Mouse (Mus musculus) gastrocnemius, postnatal 36 days (tissue): ENCODE data around the gene Thegl. TPM values are rescaled to one million over a fixed set of nuclear protein-coding genes. Genes with fewer than 3 reads are reported as not detected.
"Not testable (repeated sequence)": the region's sequence is repeated elsewhere in the genome, so short reads cannot be mapped to it uniquely, and the experiment has no call there.

Source experiments
- DNase-seq, 2 experiments: peaks; one replicate each; pipeline ENCODE4 v3.0.0; 2022
- intact Hi-C: fragments of 180-260 bp; cut with DNase I; formaldehyde crosslinking; loops from one replicate; pipeline ENCODE4 v1.15.1; 2025
- long read RNA-seq, 2 experiments: library from polyadenylated mRNA; stranded (forward); transcript quantifications; one replicate each; pipeline ENCODE4 v2.0.0; 2021
- total RNA-seq, 2 experiments: library from RNA; stranded (reverse); gene quantifications; 2 replicates each; pipeline ENCODE4 v1.2.3; 2021

Thegl gene
- not detected for total RNA-seq
- long read RNA-seq, experiment 1: 0 reads
- long read RNA-seq, experiment 2, partial matches to known transcripts: 0 of 1 reads
- long read RNA-seq, experiment 2, other reads (novel, unspliced or antisense): 1 of 1 reads

DNA sequence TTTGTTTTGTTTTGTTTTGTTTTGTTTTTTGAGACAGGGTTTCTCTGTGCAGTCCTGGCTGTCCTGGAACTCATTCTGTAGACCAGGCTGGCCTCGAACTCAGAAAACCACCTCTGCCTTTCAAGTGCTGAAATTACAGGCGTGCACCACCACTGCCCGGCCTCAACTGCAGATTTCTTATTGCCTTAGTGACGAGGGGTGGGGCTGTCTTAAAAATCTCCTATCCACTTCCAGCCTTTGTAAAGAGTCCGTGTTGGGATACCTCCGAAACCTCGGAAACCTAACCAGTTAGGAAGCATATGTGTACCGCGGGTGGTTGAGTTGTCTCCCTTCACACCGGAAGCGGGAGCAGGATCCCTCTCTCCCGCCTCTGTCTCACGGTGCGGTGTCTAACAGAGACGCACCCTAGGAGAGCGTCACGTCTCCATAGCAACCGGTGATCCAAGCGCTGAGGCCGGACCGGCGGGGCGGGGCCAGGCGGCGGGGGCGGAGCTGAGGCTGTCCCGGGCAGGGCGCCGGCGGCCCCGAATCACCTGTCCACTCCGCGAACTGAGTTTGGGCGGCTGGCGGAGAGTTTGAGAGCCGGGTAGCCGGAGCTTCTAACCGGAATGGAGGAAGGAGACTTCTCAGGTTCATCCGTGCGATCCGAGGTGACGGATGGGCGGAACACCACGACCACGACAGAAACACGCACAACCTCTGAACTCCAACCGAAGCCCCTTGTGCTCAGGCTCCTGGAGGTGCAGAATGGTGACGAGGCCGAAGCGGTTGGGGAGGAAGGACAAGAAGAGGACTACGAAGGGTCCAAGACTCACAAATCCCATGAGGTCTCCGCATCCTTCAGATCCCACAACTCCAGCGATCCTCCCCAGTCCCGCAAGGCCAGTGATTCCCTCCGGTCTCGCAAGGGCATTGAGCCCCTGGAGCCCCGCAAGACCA lies at the start of gene Thegl:
Gene Thegl, plus strand, starts transcription at position 480 of the 939 bp plus-strand sequence.
- intact Hi-C loops: no loop called here
- peak; percentile 56 to 69 for DNase-seq

DNA sequence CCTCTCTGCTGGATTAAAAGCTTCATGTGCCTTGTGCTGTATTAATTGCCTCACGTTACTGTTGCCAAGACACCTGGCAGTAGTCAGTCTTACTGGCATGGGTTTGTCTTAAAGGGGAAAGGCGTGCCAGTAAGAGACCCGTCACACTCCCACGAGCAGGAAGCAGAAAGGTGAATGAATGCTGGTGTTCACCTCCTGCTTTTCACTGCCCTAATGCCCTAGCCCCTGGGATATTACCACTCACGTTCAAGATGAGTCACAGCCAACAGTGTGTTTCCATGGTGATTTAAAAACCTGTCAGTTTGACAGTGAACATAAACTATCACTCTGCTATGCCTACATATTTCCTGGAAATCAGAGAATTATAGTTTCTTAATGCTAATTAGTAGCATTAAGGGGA lies 46.6 kb upstream of the Thegl start:
- DNase-seq: no peak
- intact Hi-C loops: loop anchor here (5.0 kb wide), 1 partner anchor 62 kb away; the partner anchor contains the start of gene Aasdh

DNA sequence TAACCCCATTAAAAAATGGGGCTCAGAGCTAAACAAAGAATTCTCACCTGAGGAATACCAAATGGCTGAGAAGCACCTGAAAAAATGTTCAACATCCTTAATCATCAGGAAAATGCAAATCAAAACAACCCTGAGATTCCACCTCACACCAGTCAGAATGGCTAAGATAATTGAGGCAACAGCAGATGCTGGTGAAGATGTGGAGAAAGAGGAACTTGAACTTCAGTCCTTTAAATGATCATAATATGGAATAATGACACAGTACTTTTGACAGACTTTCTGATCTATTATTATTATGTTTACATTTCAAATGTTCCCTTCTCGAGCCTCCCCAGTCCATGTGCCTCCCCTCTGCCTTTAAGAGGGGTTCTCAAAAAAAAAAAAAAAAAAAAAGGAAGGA lies 44.7 kb upstream of the Thegl start:
- intact Hi-C loops: loop anchor here (10.0 kb wide), 1 partner anchor 376 kb away; no protein-coding TSS in a partner anchor
- DNase-seq: not testable (repeated sequence)

DNA sequence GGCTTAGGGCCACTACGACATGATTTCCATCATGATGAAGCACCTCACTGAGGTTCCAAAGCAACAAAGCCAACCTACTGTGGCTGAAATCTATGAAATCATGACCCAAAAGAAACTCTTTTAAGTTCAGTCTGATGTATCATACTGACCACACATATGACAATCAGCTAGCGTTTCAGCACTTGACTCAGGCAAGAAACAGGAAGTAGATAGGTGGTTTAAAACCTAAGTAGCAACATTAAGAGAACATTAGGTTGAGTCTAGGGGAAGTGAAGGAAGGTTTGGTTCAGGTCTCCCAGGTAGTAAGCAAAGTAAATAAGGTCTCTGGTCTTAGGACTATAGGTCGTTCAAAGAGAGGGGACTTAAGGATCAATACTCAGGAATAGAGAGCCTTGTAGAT lies 42.3 kb upstream of the Thegl start:
- DNase-seq: no peak
- intact Hi-C loops: loop anchor here (10.0 kb wide), 1 partner anchor 379 kb away; no protein-coding TSS in a partner anchor

DNA sequence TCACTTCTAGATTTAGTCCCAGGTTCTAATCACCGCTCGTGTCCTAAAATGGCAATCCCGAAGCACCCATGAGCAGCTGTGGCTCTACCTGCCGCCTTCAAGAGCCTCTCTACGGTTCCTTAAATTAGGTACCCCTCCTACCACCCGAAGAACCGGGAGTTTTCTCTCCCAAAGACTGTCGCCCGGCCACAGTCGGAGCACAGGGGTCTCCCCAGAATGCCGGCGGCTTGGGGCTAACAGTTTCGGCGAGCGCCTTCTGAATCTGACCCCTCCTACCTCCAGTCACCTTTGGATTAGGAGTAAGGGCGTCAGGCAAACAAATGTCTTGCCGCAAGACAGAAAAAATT lies 41.6 kb upstream of the Thegl start:
- DNase-seq: no peak
- intact Hi-C loops: loop anchor here (10.0 kb wide), 1 partner anchor 379 kb away; no protein-coding TSS in a partner anchor

DNA sequence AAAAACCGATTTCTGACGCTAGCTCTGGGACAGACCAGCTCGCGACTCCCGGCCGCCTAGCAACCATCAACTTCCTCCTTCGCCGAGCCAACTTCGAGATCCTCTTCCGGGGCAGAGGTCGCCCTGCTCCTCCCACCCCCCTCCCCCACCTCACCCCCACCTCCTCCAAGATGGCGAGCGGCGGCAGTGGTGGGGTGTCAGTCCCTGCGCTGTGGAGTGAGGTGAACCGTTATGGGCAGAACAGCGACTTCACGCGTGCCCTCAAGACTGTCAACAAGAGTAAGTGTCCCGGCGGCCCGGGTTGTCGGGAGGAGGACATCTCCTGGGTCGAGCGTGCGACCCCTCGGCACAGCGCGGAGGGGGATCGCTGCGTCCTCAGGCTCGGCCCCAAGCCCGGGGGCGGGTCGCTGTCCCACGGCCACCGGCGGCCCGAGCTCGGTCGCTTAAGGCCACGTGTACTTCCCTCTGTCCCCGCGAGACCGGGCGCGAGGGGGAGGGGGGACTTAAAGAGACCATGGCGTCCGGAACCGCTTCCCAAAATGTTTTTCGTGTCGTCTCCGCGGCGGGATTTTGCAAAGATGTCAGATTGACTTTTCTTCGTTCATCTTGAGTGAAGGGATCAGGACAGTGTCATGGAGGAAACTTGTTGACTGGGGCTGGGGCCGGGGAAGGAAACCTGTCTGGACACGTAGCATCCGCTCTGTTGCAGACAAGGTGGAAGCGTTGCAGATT lies 41.1 kb upstream of the Thegl start, which contains the start of gene Srp72:
Gene Srp72, plus strand, starts transcription at position 130 of the 732 bp plus-strand sequence.
- peak; percentile 78 to 81 for DNase-seq
- intact Hi-C loops: loop anchor here (10.0 kb wide), 1 partner anchor 380 kb away; no protein-coding TSS in a partner anchor

DNA sequence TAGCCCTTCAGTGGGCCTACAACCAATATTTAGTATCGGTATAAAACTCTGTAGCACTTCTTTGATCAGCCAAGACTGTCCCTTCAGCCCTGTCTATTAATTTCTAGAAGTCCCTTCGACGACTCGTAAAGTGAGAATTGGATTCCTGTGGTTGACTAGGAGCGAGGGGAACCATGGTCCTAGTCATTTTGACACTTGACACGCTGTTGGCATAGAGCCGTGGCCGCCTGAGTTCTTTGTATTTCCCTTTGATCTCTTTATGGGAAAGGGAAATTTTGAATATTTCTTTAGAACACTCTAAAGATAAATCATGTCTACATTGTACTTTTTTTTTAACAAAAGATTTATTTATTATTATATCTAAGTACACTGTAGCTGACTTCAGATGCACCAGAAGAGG lies 40.1 kb upstream of the Thegl start:
- DNase-seq: no peak
- intact Hi-C loops: loop anchor here (10.0 kb wide), 1 partner anchor 381 kb away; no protein-coding TSS in a partner anchor

DNA sequence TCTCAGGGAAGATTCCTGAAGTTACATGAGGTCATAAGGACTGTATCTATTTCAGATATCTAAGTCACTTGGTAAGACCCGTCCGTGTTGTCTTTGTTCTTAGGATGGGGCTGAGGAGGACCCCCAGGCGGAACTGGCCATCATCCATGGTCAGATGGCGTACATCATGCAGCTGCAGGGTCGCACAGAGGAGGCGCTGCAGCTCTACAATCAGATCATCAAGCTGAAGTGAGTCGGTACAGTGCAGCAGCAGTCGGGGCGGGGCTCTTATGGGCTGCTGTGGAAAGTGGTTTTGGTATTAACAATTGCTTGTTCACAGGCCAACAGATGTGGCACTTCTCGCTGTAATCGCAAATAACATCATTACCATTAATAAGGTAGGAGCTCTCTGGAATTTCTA lies 31.8 kb upstream of the Thegl start:
- no peak for DNase-seq
- intact Hi-C loops: no loop called here

DNA sequence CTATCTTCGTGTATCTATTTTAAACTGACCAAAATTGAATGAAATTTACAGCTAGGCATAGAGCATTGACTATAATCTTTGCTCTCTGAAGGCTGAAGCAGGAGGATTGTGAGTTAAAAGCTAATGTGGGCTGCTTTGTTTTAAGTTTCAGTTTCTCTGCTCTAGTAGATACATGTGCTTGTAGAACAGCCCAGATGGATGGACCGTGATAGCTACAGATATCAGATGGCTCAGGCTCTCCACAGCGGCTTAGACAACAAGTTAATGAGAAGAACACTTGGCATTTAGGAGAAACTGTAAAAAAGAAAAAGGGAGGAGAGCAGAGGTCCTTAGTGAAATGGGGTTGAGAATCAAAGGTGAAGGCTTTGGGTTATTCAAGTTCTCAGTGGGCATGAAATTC lies 25.0 kb upstream of the Thegl start:
- intact Hi-C loops: no loop called here
- no peak for DNase-seq

DNA sequence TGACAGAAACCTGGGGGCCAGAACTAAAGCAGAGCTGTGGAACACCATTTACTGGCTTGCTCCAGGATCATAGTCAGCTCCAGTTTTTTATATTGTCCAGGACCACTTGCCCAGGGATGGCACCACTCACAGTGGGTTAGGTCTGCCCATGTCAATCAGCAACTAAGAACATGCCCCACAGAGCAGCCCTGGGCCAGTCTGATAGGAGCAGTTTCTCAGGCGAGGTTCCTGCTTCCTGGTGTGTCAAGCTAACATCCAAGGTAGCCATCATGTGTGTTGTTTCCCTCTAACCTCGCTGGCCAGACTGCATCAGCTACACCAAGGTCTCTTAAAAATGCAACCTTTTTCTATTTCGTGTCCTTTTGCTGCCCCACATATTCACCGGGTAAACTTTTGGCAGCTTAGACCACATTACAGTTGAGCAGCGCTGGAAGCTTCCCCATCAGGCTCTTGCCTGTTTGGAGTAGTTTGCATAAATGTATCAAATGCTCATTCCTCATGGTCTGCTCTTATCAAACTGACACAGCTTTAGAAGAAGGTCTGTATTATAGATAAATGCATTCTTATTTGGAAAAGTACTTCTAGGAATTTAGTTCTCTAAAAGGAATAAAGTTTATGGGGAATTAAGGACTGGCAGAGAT lies 22.5 kb upstream of the Thegl start:
- no peak for DNase-seq
- intact Hi-C loops: no loop called here

DNA sequence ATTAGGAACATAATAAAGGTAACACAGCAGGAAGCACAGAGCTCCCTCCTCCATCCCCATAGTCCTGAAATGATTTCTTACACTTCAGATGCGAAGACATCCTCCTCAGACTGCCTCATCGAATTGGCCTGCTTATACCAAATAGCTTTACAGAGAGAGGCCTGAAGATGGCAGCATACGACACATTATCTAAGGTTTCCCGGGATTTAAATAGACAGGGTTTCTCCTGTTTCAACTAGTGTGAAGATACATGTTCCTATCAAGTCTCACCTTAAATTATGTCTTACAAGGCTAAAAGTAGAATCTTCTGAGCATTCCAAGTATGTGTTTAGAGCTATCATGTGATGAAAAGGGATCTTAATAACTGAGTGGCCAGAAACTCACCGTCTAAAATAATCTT lies 17.4 kb upstream of the Thegl start:
- intact Hi-C loops: loop anchor here (5.0 kb wide), 2 partner anchors 169 to 219 kb away; no protein-coding TSS in a partner anchor

DNA sequence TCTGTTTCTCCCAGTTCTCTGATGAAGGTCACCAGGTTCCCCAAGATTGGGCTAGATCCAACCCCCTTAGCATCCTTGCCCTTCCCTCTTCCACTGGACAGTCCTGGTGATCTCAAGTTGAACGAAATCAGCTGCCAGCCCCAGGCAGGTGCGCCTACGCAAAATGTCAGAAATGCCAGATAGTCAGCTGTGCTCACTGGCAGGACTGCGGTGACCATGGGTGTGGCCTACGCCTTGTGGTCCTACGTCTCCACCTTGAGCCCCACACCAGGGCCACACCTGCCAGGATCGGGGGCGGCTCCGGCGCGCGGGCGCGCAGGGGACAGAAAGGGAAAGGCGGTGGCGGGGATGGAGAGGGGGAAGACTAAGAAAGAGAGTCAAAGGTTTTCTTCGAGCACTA lies 14.6 kb upstream of the Thegl start:
- DNase-seq: no peak
- intact Hi-C loops: loop anchor here (5.0 kb wide), 1 partner anchor 61 kb away; no protein-coding TSS in a partner anchor

More for the DNA sequence above, 17.4 kb upstream of the Thegl start:
- DNase-seq: no peak

DNA sequence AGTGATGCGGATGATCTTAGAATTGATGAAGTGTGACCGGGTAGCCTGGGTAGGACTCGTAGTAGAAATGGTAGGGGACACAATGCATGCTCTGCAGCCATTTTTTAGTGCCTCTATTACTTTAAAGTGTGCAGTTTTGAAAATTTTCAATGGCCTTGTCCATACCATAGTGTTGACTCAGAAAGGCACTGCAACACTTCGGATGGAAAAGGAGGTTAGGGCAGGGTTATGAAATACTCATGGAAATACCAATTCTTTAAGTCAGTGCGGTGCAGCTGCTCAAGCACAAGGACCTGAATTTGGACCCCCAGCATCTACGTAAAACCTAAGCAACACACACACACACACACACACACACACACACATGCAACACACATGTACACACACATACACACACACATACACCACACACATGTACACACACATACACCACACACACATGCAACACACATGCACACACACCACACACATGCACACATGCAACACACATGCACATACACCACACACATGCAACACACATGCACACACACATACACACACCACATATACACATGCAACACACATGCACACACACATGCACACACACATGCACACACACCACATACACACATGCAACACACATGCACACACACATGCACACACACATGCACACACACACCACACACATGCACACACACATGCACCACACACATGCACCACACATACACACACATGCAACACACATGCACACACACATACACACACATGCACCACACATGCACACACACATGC lies 11.6 kb upstream of the Thegl start, which contains the start of gene Arl9:
Gene Arl9, plus strand, starts transcription at position 5 of the 771 bp plus-strand sequence.
- DNase-seq: no peak
- intact Hi-C loops: loop anchor here (5.0 kb wide), 1 partner anchor 58 kb away; no protein-coding TSS in a partner anchor

DNA sequence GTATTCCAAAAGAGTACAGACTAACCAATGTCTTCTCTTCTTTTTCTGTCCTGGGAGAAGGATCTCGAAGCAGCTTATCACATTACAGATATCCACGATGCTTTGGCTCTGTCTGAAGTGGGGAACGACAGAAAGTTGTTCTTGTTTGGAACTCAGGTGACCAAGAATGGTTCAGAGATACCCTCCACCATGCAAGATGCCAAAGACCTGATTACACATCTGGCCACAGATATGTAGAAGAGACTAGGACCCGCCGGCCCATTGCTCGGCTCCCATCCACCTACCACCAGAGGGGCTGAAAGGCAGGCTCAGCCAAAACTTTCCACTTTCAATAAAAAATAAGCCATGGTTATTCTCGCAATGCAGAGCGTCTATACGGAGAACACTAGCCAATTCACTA lies 5.5 kb upstream of the Thegl start:
- DNase-seq: no peak
- intact Hi-C loops: no loop called here

DNA sequence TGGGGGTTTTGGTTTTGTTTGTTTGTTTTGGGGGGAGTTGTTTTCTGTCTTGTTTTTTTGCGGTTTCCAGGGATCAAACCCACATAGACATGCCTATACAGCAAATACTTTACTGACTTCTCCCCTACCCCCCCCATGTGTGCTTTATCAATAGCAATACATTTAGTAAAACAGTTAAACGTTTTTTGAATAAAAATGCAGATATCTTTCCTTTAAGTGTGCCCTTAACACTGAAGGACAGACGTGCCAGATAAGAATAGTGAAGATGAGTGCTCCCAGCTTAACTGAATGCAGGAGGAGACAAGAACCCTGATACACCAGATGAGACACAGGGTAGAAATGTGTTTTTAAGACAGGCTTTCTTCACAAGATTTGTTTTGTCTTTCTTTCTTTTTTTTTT lies 4.7 kb upstream of the Thegl start:
- DNase-seq: no peak
- intact Hi-C loops: no loop called here

DNA sequence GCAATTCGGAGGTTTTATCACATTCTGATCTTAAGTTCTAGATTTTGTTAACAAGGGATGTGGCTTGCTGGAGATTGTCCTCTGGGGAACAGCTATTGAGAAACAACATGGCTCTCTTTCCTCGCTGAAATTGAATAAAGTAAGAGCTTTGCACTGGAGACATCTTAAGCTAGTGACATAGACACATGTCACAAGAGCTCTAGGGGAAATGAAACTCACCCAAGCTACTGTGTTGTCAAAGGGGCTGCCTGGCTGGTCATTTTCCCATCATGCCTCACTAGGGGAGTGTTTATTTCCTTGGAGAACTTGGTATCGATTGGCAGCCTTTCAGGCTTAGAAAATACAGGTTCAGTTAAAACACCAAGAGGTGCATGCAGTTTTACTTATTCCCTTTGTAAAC lies 2.7 kb upstream of the Thegl start:
- DNase-seq: no peak
- intact Hi-C loops: no loop called here

DNA sequence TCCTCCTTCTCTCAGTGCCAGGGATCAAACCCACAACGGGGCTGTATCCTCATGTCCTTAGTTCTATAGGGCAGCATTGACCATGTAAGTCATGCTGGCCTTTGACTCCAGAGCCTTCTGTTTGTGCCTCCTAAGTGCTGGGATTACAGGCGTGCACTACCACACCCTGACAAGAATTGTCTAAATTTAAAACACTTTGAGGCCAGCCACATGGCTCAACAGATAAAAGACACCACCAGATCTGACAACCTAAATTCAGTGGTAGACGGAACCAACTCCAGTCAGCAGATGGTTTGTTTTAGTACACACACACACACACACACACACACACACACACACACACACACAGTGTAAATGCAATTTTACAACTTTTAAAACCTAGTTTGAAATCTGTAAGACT lies 12.2 kb downstream of the Thegl start:
- intact Hi-C loops: no loop called here
- DNase-seq: no peak

DNA sequence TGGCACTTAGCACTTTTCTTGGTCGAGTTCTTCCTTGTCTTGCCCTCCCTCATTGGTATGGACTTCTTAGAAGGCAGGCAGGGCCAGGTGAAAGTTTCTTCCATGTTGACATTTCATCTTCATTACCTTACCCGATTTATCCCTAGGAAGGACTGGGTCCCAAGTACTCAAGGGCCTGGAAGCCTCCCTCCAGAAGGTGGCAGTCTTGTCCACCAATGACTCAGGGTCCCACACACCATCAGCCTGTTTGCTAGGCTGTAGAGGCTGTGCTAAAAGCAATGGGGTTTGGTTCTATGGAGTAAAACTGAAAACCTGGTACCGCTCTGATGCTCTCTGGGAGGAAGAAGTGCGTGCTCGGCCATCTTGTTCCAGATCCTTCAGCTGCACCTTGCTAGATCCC lies 13.9 kb downstream of the Thegl start:
- DNase-seq: peak; percentile 21 to 34
- intact Hi-C loops: no loop called here

DNA sequence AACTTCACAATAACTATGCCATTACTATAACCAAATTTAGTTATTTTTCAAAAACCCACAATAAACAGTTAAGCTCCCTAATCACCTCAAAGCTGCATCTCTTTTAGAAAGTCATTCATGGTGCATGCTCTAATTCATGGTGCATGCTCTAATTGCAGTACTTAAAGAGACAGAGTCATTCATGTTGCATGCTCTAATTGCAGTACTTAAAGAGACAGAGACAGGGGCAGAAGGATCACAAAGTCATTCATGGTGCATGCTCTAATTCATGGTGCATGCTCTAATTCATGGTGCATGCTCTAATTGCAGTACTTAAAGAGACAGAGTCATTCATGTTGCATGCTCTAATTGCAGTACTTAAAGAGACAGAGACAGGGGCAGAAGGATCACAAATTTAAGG lies 19.3 kb downstream of the Thegl start:
- intact Hi-C loops: not testable (repeated sequence)

More for the DNA sequence above, 19.3 kb downstream of the Thegl start:
- not testable (repeated sequence) for DNase-seq
